Mouse (Mus musculus): ENCODE measurements at regions not wholly inside any gene's neighbourhood (a gene's known extent, or its start where the extent isn't known, plus 50 kb on each side); places are given as distances from the start of the nearest gene placed in this dataset.

DNA sequence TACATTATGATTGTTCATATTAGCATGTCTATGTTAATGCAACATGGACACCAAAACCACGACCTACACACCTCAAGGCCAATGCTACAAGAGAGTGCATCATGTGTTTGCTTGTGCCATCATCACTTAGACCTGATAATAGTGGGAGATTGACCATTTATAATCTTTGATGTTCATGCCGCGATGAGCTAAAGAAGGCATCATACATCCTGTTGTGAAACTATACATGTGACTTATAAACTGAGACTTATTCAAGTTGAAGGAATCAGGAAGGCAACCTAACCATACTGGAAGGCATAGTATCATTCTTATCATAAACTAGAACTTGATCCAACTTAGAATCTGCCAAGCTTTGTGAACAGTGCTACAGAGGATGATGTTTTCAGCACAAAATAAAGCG is 159.0 kb upstream of the Tusc1 start:
- 81% methylated on average over 4 of the region's 4 CpGs for WGBS (ENCODE audit: insufficient replicate concordance)

DNA sequence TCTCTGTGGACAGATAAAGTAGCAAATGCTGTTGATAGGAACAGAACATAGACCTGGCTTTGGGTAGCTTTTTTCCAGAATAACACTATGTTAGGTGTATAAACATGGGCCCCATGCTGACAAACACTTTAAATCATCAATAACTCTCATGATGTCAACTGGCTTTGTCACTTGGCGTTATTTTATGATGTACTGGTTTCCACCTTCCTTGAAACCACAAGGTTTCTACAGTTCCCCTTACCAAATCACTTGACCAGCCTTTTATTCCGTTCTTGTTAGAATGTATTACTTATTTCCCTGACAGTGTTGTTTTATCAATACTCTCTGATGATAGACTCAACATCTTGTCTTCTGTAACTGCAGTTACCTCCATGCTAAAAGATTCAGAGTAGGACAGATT is 158.6 kb upstream of the Tusc1 start:
- Histone ChIP-seq H3K27ac (no peak overlapping the region), H3K9ac (replicated peaks) (no peak overlapping the region), H3K4me1 (replicated peaks; ENCODE audit: control insufficient read depth in 2 of 2, insufficient read depth in 2 of 2, low read length in 1 of 2) (no peaks in the 10 kb centered on the region; a peak in 1 of 4 replicates), H3K9me3 (ENCODE audit: control insufficient read depth, low read length) (no peaks in the 10 kb centered on the region), H3K27me3 (ENCODE audit: control insufficient read depth, insufficient read depth, low read length) (no peaks in the 10 kb centered on the region), H3K4me2 (ENCODE audit: low read depth) (no peak overlapping the region), H3K36me3 (replicated peaks; ENCODE audit: control insufficient read depth, insufficient read depth, low read depth) (no peaks in the 10 kb centered on the region), H3K4me3 (ENCODE audit: insufficient read depth in 1 of 2, low read depth in 2 of 2, low read length in 2 of 2) (no peak overlapping the region)
- DNase-seq (ENCODE audit: low read depth in 3 of 3, low spot score in 3 of 3) = no peak
- WGBS (ENCODE audit: insufficient replicate concordance) = 56% methylated on average over 2 of the region's 2 CpGs
- ATAC-seq (ENCODE audit: insufficient read depth) = no peak
- no peak for TF ChIP-seq EP300 (IDR thresholded peaks at IDR 0.05; ENCODE audit: low read depth)
- no peak for TF ChIP-seq CTCF (IDR thresholded peaks at IDR 0.05; ENCODE audit: low read depth)

More for the DNA sequence above, 159.0 kb upstream of the Tusc1 start:
- Histone ChIP-seq H3K9me3 (ENCODE audit: control insufficient read depth, low read length) (no peaks in the 10 kb centered on the region), H3K27ac (no peak overlapping the region), H3K27me3 (ENCODE audit: control insufficient read depth, insufficient read depth, low read length) (no peaks in the 10 kb centered on the region), H3K4me1 (replicated peaks; ENCODE audit: control insufficient read depth in 2 of 2, insufficient read depth in 2 of 2, low read length in 1 of 2) (no peaks in the 10 kb centered on the region; a peak in 1 of 4 replicates), H3K9ac (replicated peaks) (no peak overlapping the region), H3K36me3 (replicated peaks; ENCODE audit: control insufficient read depth, insufficient read depth, low read depth) (no peaks in the 10 kb centered on the region), H3K4me2 (ENCODE audit: low read depth) (no peak overlapping the region), H3K4me3 (ENCODE audit: insufficient read depth in 1 of 2, low read depth in 2 of 2, low read length in 2 of 2) (no peak overlapping the region)
- DNase-seq (ENCODE audit: low read depth in 3 of 3, low spot score in 3 of 3) (no peak), ATAC-seq (ENCODE audit: insufficient read depth) (no peak)
- TF ChIP-seq EP300 (IDR thresholded peaks at IDR 0.05; ENCODE audit: low read depth) (no peak), CTCF (IDR thresholded peaks at IDR 0.05; ENCODE audit: low read depth) (no peak)

DNA sequence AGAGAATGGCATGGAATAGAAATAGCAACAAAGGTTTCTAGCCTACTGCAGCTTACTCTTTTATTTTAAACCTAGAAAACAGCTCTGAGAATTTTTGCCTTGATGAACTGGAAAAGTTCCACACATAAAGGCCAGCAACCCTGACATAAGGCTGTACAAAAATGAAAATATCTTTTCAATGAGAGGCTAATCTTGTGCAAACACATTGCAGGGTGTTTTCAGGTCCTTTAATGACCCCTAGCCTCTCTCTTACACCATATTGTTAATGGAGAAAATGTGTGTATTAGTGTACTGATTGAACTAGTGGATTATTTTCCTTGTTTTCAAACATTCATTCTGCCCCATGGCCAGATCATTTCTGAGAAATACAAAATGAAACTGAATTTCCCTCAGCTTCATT is 158.0 kb upstream of the Tusc1 start:
- H3K27ac ChIP-seq = no peak overlapping the region
- ATAC-seq (ENCODE audit: insufficient read depth) = no peak
- no peak overlapping the region for H3K9ac ChIP-seq (replicated peaks)
- H3K9me3 ChIP-seq (ENCODE audit: control insufficient read depth, low read length) = no peaks in the 10 kb centered on the region
- no peaks in the 10 kb centered on the region for H3K27me3 ChIP-seq (ENCODE audit: control insufficient read depth, insufficient read depth, low read length)
- TF ChIP-seq EP300 (IDR thresholded peaks at IDR 0.05; ENCODE audit: low read depth) = no peak
- TF ChIP-seq CTCF (IDR thresholded peaks at IDR 0.05; ENCODE audit: low read depth) = no peak
- H3K4me3 ChIP-seq (ENCODE audit: insufficient read depth in 1 of 2, low read depth in 2 of 2, low read length in 2 of 2) = no peak overlapping the region
- no peak overlapping the region for H3K4me2 ChIP-seq (ENCODE audit: low read depth)
- DNase-seq (ENCODE audit: low read depth in 3 of 3, low spot score in 3 of 3) = no peak
- H3K36me3 ChIP-seq (replicated peaks; ENCODE audit: control insufficient read depth, insufficient read depth, low read depth) = no peaks in the 10 kb centered on the region
- H3K4me1 ChIP-seq (replicated peaks; ENCODE audit: control insufficient read depth in 2 of 2, insufficient read depth in 2 of 2, low read length in 1 of 2) = no peaks in the 10 kb centered on the region; a peak in 1 of 4 replicates

DNA sequence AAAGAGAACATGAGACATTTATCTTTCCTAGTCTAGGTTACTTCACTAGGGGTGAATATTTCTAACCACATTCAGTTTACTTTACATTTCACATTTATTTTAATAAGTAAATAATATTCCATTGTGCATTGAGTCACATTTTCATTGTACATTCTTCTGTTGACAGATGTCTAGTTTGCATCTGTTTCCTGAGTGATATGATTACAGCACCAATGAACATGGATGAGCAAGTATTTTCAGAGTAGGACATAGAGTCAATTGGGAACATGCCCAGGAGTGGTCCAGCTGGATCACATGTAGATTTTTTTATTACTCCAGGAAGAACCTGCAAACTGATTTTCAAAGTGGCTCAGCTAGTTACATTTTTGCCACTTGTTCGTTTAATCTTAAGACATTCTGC is 153.3 kb upstream of the Tusc1 start:
- Histone ChIP-seq H3K36me3 (replicated peaks; ENCODE audit: control insufficient read depth, insufficient read depth, low read depth) (no peaks in the 10 kb centered on the region), H3K9ac (replicated peaks) (no peak overlapping the region), H3K9me3 (ENCODE audit: control insufficient read depth, low read length) (no peaks in the 10 kb centered on the region), H3K4me2 (ENCODE audit: low read depth) (no peak overlapping the region), H3K4me1 (replicated peaks; ENCODE audit: control insufficient read depth in 2 of 2, insufficient read depth in 2 of 2, low read length in 1 of 2) (no peaks in the 10 kb centered on the region; a peak in 1 of 4 replicates), H3K27ac (no peak overlapping the region), H3K27me3 (ENCODE audit: control insufficient read depth, insufficient read depth, low read length) (no peaks in the 10 kb centered on the region), H3K4me3 (ENCODE audit: insufficient read depth in 1 of 2, low read depth in 2 of 2, low read length in 2 of 2) (no peak overlapping the region)
- DNase-seq (ENCODE audit: low read depth in 3 of 3, low spot score in 3 of 3) (no peak), ATAC-seq (ENCODE audit: insufficient read depth) (no peak)
- TF ChIP-seq CTCF (IDR thresholded peaks at IDR 0.05; ENCODE audit: low read depth) = no peak
- no peak for TF ChIP-seq EP300 (IDR thresholded peaks at IDR 0.05; ENCODE audit: low read depth)
- WGBS (ENCODE audit: insufficient replicate concordance) = 43% methylated on average over 1 of the region's 1 CpGs

DNA sequence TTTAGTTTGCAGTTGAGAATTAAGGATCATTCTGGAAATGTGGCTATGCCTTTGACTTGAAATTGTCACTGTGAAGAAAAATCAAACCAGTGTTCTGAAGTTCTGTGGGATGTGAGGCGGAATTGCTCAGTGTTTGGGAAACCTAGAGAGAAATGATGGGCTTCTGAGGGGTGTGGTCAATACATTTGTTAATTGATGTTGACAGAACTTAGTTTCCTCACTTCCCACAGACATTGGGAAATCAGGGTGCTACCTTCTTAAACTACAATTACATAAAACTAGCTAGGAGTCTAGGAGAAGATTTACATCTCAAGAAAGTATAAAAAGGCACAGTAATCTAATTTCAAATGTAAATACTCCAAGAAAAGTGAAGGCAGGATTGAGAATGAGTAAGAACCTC is 151.1 kb upstream of the Tusc1 start:
- DNase-seq (ENCODE audit: low read depth in 3 of 3, low spot score in 3 of 3) = no peak
- H3K36me3 ChIP-seq (replicated peaks; ENCODE audit: control insufficient read depth, insufficient read depth, low read depth) = no peaks in the 10 kb centered on the region

More for the DNA sequence above, 151.1 kb upstream of the Tusc1 start:
- Histone ChIP-seq H3K4me1 (replicated peaks; ENCODE audit: control insufficient read depth in 2 of 2, insufficient read depth in 2 of 2, low read length in 1 of 2) (peaks cover 0 to under 1% of the 10 kb centered on the region in 2 experiments; a peak in 2 of 4 replicates), H3K27ac (no peak overlapping the region), H3K27me3 (ENCODE audit: control insufficient read depth, insufficient read depth, low read length) (no peaks in the 10 kb centered on the region), H3K4me3 (ENCODE audit: insufficient read depth in 1 of 2, low read depth in 2 of 2, low read length in 2 of 2) (no peak overlapping the region), H3K4me2 (ENCODE audit: low read depth) (no peak overlapping the region), H3K9ac (replicated peaks) (no peak overlapping the region), H3K9me3 (ENCODE audit: control insufficient read depth, low read length) (no peaks in the 10 kb centered on the region)
- no peak for ATAC-seq (ENCODE audit: insufficient read depth)
- TF ChIP-seq EP300 (IDR thresholded peaks at IDR 0.05; ENCODE audit: low read depth) (no peak), CTCF (IDR thresholded peaks at IDR 0.05; ENCODE audit: low read depth) (no peak)
- 77% methylated on average over 1 of the region's 1 CpGs for WGBS (ENCODE audit: insufficient replicate concordance)
